Mouse (Mus musculus): Measurements from ENCODE around the gene Lipa.

The Lipa gene

GRCm38 (mm10) chr19:34521978-34522377 is 5.3 kb downstream of the Lipa start:
- no peak for DNase-seq

GRCm38 (mm10) chr19:34521361-34521760 is 5.9 kb downstream of the Lipa start:
- DNase-seq, result no peak

- no peak for DNase-seq
These were observed 7.2 kb downstream of the Lipa start for GRCm38 (mm10) chr19:34520051-34520450.

DNA sequence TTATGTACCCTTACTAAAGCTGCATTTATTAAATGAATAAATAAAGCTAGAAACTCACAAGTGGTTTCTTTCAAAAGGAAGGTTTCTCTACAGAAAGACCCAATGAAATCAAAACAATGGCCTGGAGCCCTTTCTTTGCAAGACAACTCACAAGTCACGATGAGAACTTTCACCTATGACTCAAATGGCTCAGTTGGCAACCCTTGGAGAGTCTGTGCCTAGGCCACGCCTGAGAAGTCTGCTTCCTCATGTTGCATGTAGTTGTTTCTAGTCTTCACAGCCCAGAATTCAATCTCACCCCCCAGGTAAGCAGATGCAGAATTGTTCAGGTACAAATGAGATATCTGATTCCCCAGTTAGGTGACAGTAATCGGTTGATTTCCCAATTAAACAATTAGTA is 7.6 kb downstream of the Lipa start:
- DNase-seq, result no peak

GRCm38 (mm10) chr19:34518786-34519185 is 8.5 kb downstream of the Lipa start:
- DNase-seq, result no peak

- no peak for DNase-seq
These were observed 9.3 kb downstream of the Lipa start for GRCm38 (mm10) chr19:34517812-34518594.

- DNase-seq, result no peak
These were observed 10.1 kb downstream of the Lipa start for GRCm38 (mm10) chr19:34517197-34517596.

DNA sequence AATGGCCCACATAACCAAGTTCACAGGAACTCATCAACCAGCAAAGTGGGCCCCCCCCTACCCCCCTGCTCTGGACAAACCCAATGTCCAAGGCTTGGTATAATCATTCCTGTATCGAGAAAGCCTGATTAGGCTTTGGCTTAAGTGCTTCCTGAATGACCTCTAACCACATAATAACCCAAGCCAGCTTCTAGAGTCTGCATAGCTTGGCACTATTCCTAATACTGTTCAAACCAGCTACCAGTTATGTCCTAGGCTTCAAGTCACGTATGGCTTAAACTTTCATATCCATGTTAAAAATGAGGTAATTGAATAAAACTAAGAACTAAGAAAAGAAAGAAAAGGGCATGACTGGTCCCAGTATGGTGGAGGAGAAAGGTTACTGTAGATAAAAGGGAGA is 10.9 kb downstream of the Lipa start:
- no peak for DNase-seq

GRCm38 (mm10) chr19:34515681-34516080 is 11.6 kb downstream of the Lipa start:
- DNase-seq, result peak in 1 of 2 experiments; percentile 19

- DNase-seq, result no peak
These were observed 15.7 kb downstream of the Lipa start for GRCm38 (mm10) chr19:34511528-34511927.

GRCm38 (mm10) chr19:34510717-34511116 is 16.6 kb downstream of the Lipa start:
- DNase-seq, result no peak

GRCm38 (mm10) chr19:34505161-34505721 is 22.0 kb downstream of the Lipa start:
- DNase-seq, result no peak

DNA sequence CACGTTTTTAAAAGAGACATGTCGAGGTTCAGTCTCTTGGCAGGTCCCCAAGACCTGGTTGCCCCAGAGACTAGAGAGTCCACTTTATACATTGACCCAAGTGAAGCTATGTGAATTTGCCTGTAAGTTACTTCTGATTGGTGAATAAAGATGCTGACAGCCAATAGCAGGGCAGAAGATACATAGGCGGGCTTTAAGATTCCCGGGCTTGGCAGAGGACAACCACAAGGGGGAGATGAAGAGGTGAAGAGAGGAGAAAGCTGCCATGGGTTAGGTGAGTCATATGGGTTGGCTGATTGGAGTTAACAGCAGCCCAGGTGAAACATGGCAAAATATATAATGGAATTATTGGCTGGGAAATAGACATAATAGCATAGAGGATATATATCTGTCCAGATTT is 26.5 kb downstream of the Lipa start:
- DNase-seq, result peak; percentile 60 to 65

DNA sequence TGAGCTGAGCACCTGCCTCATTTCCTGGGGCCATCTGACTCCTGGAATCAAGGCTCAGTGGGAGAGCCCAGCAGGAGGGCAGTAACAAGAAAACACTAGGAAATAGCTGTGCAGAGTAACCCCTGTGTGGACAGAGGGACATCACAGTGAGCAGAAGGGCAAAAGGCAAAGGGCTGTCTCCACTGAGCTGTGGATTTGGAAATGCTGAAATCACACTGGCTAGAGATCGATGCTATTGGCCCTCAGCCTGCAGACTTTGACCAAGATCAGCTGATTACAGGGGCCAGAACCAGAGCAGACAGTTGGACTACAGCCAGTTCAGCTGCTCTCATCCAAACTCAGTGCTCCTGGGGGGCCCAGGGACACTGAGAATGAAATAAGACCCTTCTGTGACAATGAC is 30.9 kb downstream of the Lipa start:
- DNase-seq, result no peak

DNA sequence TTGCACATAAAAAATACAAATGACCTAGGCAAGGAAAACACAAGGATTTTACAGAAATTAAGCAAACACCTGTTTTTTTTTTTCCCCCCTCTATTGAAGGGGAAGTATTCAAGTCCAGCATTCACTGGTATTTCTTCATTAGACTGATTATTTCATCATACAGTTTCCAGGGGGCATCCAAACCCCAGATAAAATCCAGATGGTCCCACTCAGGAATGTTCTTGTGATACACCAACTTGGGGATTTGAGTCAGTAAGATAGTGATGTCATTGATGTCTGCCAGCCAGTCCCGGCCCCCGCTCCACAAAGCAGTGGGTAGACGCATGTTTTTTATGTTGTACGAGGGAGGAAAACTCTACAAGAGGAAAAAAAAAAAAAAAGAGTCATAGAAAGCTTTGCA is 33.4 kb downstream of the Lipa start:
- DNase-seq, result no peak

DNA sequence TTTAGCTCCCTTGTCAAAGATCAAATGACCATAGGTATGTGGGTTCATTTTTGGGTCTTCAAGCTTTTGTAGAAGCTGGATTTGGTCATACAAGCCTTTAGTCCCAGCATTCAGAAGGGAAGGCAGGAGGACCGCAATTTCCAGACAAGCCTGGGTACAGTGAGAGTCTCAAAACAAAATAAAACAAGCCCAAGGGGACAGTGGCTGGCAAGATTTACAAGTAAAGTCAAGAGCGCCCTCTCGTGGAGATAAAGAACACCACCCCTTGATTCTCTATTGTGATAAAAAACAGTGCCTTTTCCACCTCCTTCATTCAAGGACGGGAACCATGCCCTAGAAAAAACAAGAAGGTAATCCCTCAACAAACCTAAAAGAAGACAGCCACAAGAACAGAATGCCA is 43.7 kb downstream of the Lipa start:
- peak in 1 of 2 experiments; percentile 18 for DNase-seq

- DNase-seq, result peak; percentile 22 to 46
These were observed 52.0 kb downstream of the Lipa start, which contains the start of gene Ch25h for GRCm38 (mm10) chr19:34474991-34475971. Gene Ch25h, minus strand, starts transcription at chr19:34475164.

DNA sequence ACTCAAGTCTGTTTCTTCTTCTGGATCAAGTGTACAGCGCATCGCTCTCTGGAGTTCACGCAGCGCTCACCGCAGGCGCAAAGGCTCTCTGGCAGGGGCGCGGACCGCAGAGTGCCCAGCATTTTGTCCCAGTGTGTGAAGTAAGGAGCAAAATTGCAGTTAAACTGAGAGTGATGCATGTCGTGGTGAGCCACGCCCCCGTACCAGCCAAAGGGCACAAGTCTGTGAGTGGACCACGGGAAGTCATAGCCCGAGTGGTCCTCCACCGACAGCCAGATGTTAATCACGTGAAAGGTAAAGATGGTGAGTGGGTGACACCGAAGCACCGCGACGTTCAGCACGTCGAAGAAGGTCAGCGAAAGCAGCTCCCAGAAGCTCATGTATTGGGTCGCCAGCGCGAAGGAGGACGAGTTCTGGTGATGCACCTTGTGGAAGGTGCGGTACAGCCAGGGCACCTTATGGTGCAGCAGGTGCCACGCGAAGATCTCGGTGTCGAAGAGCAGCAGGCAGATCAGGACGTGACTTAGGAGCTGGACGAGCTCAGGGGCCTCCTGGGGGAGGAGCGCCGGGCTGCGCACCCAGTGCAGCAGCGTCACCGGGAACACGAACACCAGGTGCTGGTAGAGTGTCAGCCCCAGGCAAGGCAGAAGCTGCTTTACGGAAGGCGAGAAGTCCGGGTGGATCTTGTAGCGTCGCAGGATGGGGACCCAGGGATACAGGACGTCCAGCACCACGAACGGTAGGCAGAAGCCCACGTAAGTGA is 52.9 kb downstream of the Lipa start:
- peak in 1 of 2 experiments; percentile 10 for DNase-seq

DNA sequence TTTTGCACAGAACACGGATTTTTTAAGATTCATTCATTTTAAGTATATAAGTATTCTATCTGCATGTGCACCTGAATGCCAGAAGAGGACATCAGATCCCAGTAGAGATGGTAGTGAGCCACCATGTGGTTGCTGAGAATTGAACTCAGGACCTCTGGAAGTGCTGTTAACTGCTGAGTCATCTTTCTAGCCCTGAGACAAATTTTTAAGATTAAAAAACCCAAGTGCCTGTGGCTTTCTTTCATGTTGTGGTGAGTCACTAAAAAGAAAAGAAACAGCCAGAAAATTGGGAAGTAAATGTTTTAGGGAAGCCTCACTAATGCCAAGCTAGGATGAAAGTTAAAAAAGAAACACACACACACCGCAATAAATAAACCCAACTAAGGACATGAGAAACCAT is 55.6 kb downstream of the Lipa start:
- no peak for DNase-seq

- no peak for DNase-seq
These were observed 58.5 kb downstream of the Lipa start for GRCm38 (mm10) chr19:34468794-34469193.

DNA sequence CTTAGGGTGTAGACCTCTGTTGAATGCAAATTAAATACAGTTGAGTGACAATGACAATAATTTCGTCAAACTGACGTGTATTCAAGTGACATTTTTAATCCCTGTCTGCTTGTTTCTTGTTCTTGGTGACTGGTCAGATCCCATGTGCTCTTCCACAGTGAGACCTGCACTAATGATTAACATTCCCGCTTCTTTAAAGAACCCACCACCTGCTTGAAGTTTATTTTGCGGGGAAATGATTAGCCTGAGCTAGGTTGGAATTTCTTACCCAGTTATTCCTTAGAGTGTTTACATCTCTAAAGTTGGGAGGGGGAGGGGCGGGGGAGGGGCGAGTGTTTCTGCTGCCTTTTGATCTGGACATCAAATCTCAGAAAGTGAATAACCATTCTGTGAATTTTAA is 59.1 kb downstream of the Lipa start:
- no peak for DNase-seq

DNA sequence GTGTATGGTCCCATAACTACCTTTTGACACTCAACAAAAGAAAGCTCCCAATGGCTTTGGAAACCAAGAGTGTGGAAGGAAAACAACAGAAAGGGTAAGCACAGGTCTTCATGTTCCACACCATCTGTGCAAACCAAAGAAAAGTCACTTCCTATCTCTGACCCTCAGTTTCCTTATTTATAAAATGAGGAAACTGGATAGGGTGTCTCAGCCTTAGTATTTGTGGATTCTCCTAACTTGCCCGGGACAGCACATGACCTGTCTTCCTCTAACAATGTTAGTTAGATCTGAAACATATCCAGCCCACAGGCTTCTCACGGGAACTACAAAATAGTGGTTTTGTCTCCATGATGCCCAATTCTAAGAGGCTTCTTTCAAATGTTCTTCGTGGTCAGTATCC is 62.8 kb downstream of the Lipa start:
- no peak for DNase-seq

Data from spleen, adult 18-20 months (tissue).